Mouse (Mus musculus): ENCODE measurements at regions not wholly inside any gene's neighbourhood (a gene's known extent, or its start where the extent isn't known, plus 50 kb on each side); places are given as distances from the start of the nearest gene placed in this dataset.

DNA sequence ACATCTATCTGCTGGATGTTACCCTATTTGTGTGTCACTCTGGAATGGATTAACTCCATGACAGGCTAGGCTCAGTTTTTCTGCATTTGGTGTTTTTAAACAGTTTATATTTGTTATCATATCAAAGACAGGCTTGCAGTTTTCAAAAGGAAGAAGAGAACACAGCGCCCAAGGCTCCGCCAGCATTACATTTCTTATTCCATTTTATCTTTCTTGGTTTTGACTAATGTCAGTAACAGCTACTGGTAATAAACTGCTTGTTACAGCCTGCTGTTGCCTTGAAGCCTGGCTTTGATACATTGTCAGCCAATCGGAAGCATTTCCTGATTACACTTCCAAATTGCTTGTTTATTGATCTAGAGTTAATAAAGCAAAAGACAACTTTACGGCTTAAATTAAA, 219.4 kb upstream of the Mdfic start:
- DNase-seq (ENCODE audit: low spot score): no peak

DNA sequence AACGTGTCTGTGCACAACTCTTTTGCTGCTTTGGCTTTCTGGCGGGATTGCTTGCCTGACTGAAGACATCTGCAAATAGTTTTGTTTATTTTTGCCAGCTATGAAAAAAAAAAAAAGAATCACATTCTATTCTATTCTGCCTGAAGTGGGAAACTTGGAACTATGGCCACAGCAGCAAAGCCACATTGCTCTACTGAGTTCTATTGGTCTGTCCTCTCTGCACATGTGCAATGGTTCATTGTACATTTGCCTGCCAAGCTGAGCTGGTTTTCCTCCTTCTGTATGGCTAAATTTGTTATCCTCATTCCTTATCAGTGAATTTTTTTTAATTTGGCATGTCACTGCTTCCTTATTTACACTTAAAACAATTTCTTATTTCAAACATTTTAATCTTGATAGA, 211.1 kb upstream of the Mdfic start:
- no peak for DNase-seq (ENCODE audit: low spot score)

DNA sequence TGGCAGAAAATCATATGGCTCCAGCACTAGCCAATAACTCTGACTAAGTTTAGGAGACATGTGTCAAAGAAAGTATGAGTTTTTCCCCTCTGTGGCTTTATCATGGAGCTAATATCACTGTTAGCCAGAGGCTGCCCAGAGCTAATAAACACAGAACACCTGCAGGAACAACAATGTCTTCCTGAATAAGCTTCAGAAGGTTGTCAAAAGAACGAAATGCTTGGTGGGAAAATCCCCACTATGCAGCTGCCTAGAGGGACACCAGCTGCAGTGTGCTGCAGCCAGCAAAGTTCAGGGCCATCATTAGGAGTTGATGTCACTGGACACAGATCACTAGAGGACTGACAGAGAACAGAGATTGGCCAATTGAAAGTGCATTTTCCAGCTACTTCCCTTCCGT, 183.2 kb upstream of the Mdfic start:
- no peak for DNase-seq (ENCODE audit: low spot score)

DNA sequence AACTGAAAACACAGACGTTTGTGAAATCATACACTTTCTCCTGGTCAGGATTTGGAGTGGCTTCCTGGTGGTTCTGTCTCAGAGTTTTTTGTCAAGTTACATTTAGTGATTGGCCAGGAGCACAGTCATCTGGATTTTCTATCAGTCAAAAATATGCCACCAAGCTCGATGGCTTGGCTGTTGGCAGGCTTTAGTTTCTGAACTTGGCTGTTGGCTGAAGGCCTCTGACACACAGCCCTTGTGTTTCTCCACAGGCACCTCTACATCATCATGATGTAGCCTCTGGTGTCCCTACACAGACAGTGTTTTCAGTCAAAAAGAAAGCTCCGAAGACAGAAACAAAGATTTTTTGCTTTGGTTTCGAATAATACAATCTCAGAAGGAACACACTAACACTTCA, 178.5 kb upstream of the Mdfic start:
- no peak for DNase-seq (ENCODE audit: low spot score)

DNA sequence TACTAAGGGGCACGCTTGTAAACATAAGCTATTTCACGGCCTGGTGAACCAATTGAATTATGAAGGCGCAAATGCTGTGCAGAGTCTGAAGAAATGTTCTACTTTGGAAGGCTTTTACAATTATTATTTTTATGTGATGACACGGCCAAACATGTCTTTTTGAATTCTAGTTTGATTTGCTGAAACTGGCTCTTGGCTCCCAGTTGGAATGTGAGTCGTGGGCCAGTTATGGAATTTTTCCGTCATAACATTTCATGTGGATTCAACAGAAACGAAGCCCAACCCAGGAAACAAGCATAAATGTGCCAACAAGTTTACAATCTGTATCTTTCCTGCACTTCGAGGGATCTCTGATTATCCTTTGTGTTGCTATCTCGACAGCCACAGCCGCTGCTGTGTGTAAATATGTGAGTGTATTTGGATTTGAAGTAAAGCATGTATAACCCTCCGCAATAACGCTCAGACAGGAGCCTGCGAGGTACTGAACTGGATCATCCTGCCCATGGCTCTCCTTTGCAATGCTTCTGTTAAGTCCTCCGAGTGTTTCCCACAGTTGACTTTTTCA, 176.9 kb upstream of the Mdfic start:
- no peak for DNase-seq (ENCODE audit: low spot score)

DNA sequence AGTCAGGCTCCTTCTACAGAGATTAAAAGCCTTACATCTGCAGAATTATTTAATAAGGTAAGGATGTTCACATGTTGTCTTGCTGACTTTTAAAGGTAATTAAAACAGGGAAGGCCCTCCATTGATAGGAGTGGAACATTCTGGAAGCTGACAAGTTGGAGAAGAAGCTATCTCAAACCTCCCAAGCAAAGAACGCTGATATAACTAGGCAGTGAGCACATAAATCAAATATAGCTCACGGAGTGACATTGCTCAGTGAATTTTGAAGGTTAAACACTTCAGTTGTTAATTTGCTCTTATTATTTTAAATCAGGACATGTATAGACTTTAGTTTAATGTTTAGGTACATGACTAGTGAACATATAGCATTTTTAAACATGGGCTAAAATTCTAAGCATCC, 171.6 kb upstream of the Mdfic start:
- DNase-seq (ENCODE audit: low spot score): no peak

DNA sequence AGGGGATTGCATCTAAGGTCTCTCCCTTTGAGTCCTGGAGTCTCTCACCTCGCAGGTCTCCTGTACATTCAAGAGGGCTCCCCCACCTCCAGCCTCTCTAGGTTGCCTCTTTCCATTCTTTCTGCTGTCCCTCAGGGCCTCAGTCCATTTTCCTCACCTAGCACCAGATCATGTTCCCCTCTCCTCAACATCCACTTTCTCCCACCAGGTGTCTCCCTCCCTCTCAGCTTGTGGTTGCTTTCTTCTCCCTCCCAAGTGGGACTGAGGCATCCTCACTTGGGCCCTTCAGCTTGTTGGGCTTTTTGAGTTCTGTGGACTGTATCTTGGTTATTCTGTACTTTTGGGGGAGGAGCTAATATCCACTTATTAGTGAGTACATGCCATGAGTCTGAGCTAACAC, 127.7 kb upstream of the Mdfic start:
- no peak for DNase-seq (ENCODE audit: low spot score)

DNA sequence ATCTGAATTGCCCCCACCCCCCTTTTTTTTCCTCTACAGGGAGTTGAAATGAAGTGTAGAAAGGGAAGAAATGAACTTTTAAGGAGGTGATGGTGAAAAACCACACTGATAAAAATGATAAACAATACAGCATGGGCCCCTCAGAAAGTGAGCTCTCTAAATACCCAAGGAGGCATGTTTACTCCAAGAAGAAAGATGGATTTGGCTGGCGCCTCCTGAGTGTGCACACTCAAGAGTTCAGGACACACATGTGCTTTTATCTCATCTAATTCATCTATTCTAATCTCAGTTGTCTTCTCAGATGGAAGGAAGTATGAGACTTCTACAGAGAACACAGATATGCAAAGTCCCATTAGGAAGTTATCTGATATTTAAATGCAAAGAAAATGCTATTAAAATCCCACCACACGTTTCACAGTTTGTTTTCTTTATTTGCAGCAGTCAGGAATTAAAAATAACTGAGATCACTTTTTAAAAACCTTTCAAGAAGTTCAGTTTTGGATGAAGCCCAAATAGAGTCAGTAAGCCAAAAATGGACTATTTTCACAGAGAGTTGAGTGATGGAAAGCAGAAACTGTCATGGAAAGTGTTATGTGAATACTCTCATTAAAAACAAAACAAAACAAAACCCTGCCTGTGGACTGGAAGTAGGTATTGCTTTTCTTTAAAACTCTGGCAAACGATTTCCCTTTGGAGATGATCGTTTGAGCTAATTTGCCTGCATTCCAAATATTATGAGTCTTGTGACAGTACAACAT, 123.1 kb upstream of the Mdfic start:
- DNase-seq (ENCODE audit: low spot score): no peak

DNA sequence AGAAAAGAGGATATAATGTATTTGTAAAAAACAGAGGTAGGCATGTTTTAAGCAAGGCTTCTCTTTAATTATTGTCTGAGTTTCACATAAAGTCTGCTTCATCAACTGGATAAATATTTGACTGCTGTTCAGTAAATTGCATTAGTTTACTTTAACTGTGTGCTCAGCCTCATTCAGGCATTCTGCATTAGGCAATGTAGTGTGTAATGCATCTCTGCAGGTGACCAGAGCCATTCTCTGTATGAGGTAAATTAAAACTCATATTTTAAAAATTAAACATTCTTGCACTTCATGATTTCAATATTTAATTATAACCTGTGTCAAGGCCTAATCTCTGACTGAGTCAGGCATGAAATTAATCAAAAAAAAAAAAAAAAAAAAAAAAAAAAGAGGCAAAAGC, 110.3 kb upstream of the Mdfic start:
- no peak for DNase-seq (ENCODE audit: low spot score)

DNA sequence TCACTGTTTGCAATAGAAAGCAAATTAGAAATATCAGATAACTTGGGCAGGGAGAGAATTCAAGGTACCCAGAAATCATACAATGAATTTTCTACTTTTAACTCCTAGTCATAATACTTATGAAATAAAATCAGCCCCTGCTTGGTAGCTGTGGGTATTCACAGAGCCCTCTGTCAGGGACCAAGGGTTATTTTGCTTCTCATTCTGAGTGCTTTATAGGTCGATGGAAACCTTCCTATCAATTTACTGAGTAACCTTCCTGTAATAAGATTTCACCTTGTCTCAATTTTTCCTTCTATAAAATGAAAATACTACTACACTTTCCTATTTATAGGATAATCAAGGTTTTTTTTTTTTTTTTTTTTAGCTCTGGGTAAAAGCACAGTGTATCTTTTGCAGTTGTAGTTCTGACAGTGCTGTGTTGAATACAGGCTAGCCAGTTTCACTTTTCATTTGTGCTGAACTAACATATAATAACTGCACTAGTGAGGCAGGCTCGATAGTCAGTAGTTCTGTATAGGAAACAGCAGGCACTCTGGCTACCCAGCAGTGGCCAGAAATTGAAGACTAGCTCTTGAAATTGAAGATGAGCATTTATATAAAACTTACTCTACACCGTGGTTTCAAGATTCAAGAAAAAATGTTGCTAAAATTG, 94.4 kb upstream of the Mdfic start:
- DNase-seq (ENCODE audit: low spot score): peak; percentile 1

DNA sequence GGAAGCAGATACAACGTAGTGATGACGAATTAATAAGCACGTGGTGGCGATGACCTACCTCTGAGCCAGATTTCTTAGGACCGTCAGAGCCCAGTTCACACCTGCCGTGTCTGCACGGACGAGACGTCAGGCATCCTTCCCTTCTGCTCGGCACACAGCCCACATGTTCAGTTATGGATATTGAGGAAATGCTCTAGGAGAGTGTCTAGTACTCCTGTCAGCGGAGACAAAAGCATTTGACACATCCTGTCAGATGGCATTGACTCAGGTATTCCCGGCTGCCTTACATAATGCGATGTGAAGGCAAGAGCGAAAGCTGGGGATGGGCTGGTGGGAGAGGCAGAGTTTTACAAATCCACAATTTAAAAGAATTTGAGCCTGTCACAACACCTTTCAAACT, 81.9 kb upstream of the Mdfic start:
- no peak for DNase-seq (ENCODE audit: low spot score)

DNA sequence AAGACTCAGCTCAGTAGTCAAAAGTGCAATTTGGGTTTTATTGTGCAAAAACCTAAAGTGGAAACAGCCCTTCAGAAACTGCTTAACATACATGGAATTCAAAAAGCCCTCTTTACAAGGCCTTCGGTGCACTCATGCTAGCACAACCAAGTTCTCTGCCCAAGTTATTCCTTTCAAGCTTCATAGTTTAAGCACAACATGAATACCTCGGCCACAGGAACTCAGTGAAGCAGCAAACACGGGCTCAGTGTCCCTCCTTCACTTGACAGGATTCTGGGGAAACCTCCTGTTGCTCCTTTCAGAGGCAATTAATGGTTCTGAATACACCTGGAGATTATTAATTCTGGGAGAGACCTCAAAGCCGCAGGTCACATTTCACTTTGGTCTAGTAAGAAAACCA, 81.1 kb upstream of the Mdfic start:
- DNase-seq (ENCODE audit: low spot score): no peak

DNA sequence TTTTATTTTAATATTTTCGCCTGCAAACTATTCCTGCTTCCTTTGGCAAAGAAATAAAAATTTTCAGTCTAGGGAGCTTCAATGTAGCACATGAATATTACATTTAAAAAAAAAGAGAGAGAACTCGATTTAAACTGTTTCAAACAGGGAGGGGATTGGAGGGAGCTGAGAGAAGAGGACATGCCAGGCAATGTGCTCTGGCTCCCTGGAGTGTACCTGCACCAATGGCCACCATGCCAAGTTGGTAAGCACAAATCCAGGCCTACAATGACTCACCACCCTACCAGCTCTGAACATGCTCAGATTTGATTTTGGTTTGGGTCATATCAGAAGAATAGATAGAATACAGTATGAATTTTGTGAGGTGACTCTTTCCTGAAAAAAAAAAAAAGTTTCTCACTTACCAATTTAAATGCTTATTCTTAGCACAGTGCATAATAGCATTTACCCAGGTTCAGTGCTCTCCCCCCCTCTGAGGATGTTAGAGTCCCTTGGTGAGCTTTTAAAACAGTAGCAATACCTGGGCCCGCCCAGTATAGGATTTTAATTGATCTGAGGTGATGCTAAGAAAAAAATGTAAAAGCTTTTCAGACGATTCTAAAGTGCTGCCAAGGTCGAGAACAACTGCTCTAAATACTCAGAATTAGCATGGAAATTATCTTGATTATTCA, 80.5 kb upstream of the Mdfic start:
- DNase-seq (ENCODE audit: low spot score): no peak

DNA sequence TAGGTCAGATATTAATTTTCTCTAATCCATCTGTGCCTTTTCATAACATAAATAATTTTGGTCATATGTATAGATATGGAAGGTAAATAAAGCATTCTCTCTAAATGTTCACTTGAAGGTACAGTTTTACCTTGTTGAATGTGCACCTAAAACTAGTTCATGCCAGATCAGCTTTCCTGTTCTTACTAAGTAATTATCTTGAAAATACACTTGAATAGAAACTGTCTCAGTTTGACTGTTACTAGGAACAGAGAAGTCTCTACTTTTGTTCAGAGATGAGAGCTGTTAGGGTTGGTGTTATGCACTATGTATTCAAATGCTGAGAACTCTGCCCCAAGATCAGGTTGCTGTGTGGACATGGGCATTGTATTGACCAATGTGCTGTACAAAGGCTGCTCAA, 76.2 kb upstream of the Mdfic start:
- DNase-seq (ENCODE audit: low spot score): no peak

DNA sequence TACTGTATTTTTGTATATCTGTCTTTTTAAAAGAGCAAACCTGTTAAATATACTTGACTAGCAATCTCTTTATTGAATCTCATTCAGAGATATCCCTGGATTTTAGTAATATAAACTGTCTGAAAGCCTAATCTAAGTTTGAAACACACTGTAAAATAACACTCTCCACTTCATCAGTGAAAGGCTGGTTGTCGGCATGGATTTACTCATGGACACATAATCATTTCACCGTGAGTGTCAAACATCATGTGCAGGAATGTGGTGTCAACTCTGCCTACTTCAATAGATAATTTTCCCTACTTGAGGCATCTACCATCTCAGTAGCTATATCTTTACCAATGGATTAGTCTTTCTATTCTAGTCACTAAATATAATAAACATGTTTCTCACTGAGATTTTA, 73.0 kb upstream of the Mdfic start:
- DNase-seq (ENCODE audit: low spot score): no peak
